Mouse (Mus musculus): ENCODE data around the gene Hnrnpdl. TPM values are rescaled to one million over a fixed set of nuclear protein-coding genes. Genes with fewer than 3 reads are reported as not detected.

Gene Hnrnpdl
- polyA plus RNA-seq, 1 experiment from 2014 or later = 293 TPM

DNA sequence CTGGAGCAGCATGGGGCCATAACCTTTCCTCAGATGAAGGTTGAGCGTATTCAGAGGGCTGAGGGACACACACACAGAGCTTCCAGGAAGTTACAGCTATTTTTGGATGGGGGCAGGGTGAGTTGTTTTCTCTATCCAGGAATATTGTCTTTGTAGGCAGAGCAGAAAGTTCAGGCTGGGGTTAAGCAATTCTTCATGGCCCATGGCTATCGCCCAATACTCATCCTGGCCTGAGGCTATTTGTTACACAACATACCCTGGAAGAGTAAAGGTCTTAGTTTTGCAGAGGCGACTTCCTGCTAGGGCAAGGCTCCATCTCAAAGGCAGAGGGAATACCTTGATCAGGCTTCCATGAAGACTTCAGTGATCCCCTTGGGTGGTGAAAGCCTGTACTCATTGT lies 45.3 kb downstream of the Hnrnpdl start:
- no peak overlapping the region for H3K9ac ChIP-seq
- H3K4me1 ChIP-seq = no peaks in the 10 kb centered on the region
- H3K36me3 ChIP-seq (replicated peaks) = no peaks in the 10 kb centered on the region
- H3K4me2 ChIP-seq = no peak overlapping the region
- no peak for ATAC-seq (ENCODE audit: low FRiP score)
- no peak overlapping the region for H3K4me3 ChIP-seq (replicated peaks)
- no peak overlapping the region for H3K27ac ChIP-seq
- H3K9me3 ChIP-seq = no peaks in the 10 kb centered on the region
- H3K27me3 ChIP-seq = no peaks in the 10 kb centered on the region
- 84% methylated on average over 3 of the region's 3 CpGs for WGBS

Other genes starting within 250 kb of the Hnrnpdl start
- gene Vamp9, start 133.4 kb downstream of the Hnrnpdl start, polyA plus RNA-seq (2016; fragmentation: Nextera tagmentation; extraction: Ambion mirVana) = 0.56 TPM in 1 of 2 replicates, not detected in the other
- 464 and 515 TPM in 2 replicates for gene Hnrnpd, start 60.7 kb downstream of the Hnrnpdl start, polyA plus RNA-seq (2016; fragmentation: Nextera tagmentation; extraction: Ambion mirVana)
- 2.3 and 3.0 TPM in 2 replicates for gene 4930524J08Rik, start 60.6 kb downstream of the Hnrnpdl start, polyA plus RNA-seq (2016; fragmentation: Nextera tagmentation; extraction: Ambion mirVana)
- 43.8 and 45.0 TPM in 2 replicates for gene Enoph1, start 321 bp upstream of the Hnrnpdl start, polyA plus RNA-seq (2016; fragmentation: Nextera tagmentation; extraction: Ambion mirVana)
- gene Tmem150c, start 120.1 kb upstream of the Hnrnpdl start, polyA plus RNA-seq (2016; fragmentation: Nextera tagmentation; extraction: Ambion mirVana) = 5.8 and 6.3 TPM in 2 replicates